Mouse (Mus musculus) retina, embryonic 14.5 days (tissue): Measurements from ENCODE around the gene Gpr15.

ENCODE experiments used
- DNase-seq: peaks from one replicate; pipeline ENCODE4 v3.0.0-alpha.2; 2015; ENCODE audit warnings: low spot score

Gene Gpr15

GRCm38 (mm10) chr16:58718666-58719120, at the start of gene Gpr15:
Gene Gpr15 (minus strand): TSS chr16:58719070.
- no peak for DNase-seq

GRCm38 (mm10) chr16:58763076-58763475, 44.2 kb upstream of the Gpr15 start, which contains the start of gene Olfr172:
Gene Olfr172 (minus strand): TSS chr16:58763176.
- DNase-seq = no peak

GRCm38 (mm10) chr16:58756191-58756590, 37.3 kb upstream of the Gpr15 start:
- DNase-seq = no peak

GRCm38 (mm10) chr16:58751314-58751713, 32.4 kb upstream of the Gpr15 start:
- peak; percentile 34 for DNase-seq

- no peak for DNase-seq
Measured at GRCm38 (mm10) chr16:58746715-58747114, 27.8 kb upstream of the Gpr15 start.

GRCm38 (mm10) chr16:58740751-58741150, 21.9 kb upstream of the Gpr15 start:
- DNase-seq = no peak

- no peak for DNase-seq
Measured at GRCm38 (mm10) chr16:58738800-58739199, 19.9 kb upstream of the Gpr15 start.

- DNase-seq = no peak
Measured at GRCm38 (mm10) chr16:58738205-58738604, 19.3 kb upstream of the Gpr15 start.

- DNase-seq = no peak
Measured at GRCm38 (mm10) chr16:58728176-58728671, 9.4 kb upstream of the Gpr15 start.

- DNase-seq = peak; percentile 94
Measured at GRCm38 (mm10) chr16:58727477-58728131, 8.7 kb upstream of the Gpr15 start, which contains the start of gene Cldnd1. Gene Cldnd1 (plus strand): TSS chr16:58727910.

- no peak for DNase-seq
Measured at GRCm38 (mm10) chr16:58726680-58727476, 8.0 kb upstream of the Gpr15 start.

GRCm38 (mm10) chr16:58722292-58722691, 3.4 kb upstream of the Gpr15 start:
- no peak for DNase-seq

GRCm38 (mm10) chr16:58715018-58715417, 3.9 kb downstream of the Gpr15 start:
- no peak for DNase-seq

GRCm38 (mm10) chr16:58713128-58713527, 5.7 kb downstream of the Gpr15 start:
- DNase-seq = no peak

- DNase-seq = no peak
Measured at GRCm38 (mm10) chr16:58712221-58712620, 6.6 kb downstream of the Gpr15 start.

- DNase-seq = no peak
Measured at GRCm38 (mm10) chr16:58709536-58709935, 9.3 kb downstream of the Gpr15 start.

- no peak for DNase-seq
Measured at GRCm38 (mm10) chr16:58708601-58709475, 10.0 kb downstream of the Gpr15 start.

GRCm38 (mm10) chr16:58707276-58707905, 11.5 kb downstream of the Gpr15 start:
- no peak for DNase-seq

- DNase-seq = no peak
Measured at GRCm38 (mm10) chr16:58704999-58705398, 13.9 kb downstream of the Gpr15 start.

GRCm38 (mm10) chr16:58703382-58704124, 15.3 kb downstream of the Gpr15 start:
- DNase-seq = no peak
